Mouse (Mus musculus): ENCODE data around the gene Rnls.

DNA sequence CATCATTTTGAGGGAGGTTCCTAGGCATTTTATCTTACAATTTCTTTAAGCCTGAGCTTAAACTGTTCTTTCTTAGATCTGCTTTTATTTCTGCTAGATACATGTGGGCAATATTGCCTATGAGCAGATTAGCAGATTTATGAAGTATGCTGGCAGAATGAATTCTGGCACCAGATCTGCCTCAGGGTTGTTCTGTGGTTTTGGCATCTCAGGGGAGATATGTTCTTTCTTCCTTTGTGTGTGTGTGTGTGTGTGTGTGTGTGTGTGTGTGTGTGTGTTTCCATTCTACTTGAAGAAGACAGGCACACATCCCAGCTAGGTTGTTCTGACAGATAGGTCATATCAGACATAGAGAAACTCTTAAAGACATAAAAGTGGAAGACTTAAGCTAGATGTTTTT lies 218.1 kb downstream of the Rnls start:
- TF ChIP-seq CTCF (IDR thresholded peaks at IDR 0.05; ENCODE audit: low read depth), result no peak
- no peak for TF ChIP-seq EP300 (IDR thresholded peaks at IDR 0.05; ENCODE audit: low read depth)
